Mouse (Mus musculus): ENCODE measurements around the gene Dnajb14.

DNA sequence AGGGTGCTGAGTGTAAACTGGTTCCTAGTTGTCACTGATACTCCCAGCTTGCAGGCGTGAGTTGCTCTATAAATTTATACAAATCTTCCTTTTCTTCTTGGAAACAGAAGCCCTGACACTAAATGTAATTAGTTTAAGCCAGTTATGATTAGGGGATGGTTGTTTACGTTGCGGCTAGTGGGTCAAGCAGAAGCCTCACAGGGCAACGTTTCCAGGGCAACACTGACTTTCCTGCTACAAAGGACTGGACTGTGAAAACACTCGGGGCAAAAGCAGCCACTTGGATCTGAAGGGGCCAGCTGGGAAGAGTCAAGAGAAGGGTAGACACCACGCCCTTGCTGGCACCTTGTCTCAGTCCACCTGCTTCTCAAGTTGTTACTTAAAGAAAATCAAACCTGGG is 69.1 kb downstream of the Dnajb14 start:
- TF ChIP-seq CTCF (IDR thresholded peaks at IDR 0.05; ENCODE audit: low read depth, low read length) (no peak), POLR2A (IDR thresholded peaks at IDR 0.05; ENCODE audit: extremely low read depth, insufficient read depth, low read length) (no peak)

Measured in liver, adult 2 months (tissue).